Mouse (Mus musculus): ENCODE data around the gene Crim1.

Gene Crim1

GRCm38 (mm10) chr17:78290153-78290876, 90.3 kb downstream of the Crim1 start:
- no peak for DNase-seq (ENCODE audit: low read depth)

- DNase-seq (ENCODE audit: low read depth): no peak
Measured at GRCm38 (mm10) chr17:78291030-78291429, 91.0 kb downstream of the Crim1 start.

GRCm38 (mm10) chr17:78292301-78292700, 92.3 kb downstream of the Crim1 start:
- DNase-seq (ENCODE audit: low read depth): no peak

DNA sequence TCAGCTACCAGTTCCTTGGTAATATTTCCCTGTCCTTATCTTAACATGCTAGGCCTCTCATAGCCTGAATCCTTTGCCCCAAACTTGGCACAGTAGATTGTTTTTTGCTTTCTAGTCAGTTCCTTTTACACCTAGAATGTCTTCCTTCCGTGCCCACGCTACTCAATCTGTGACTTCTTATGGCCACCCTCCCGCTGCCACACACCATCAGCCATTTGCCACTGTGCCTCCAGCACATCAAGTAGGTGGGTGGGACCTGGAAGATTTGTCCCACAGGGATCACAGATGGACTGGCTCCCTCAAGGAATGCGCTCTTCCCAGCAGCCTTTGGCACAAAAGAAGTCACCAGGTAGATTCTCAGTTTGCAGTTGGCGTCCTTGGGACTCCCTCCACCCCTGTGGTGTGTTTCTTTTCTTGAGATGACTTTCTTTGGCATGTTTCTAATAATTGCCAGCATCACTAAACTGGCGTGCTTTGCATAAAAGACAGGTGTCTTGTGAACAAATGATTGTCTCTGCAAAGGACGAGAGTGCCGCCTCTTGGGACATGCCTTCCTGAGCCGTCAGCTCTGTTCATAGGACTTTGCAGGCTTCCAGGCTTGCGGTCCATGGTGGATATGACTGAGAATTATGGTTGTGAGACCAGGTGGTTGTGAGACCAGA, 92.9 kb downstream of the Crim1 start:
- no peak for DNase-seq (ENCODE audit: low read depth)

DNA sequence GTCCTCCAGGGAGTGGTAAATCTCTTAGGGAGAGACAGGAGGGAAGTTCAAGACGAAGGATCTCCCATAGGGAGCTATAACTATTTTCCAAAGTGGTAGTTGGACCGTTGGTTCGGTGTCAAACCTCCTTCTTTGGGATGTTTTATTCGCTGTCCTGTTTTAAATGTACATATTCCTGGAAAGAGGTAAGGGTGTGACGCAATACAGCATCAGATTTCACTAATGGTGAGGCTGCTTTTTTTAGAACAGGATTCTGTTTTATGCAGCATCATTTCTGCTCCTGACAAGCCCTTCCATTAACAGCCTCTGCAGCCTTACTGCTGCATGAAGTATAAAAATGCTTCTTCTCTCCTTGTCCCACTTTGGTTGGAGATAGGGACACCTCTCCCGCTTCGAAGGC, 95.9 kb downstream of the Crim1 start:
- no peak for DNase-seq (ENCODE audit: low read depth)

GRCm38 (mm10) chr17:78298140-78298539, 98.1 kb downstream of the Crim1 start:
- DNase-seq (ENCODE audit: low read depth): no peak

GRCm38 (mm10) chr17:78298967-78299540, 99.0 kb downstream of the Crim1 start:
- no peak for DNase-seq (ENCODE audit: low read depth)

- no peak for DNase-seq (ENCODE audit: low read depth)
Measured at GRCm38 (mm10) chr17:78303053-78303452, 103.0 kb downstream of the Crim1 start.

GRCm38 (mm10) chr17:78304059-78304458, 104.0 kb downstream of the Crim1 start:
- peak; percentile 13 for DNase-seq (ENCODE audit: low read depth)

- no peak for DNase-seq (ENCODE audit: low read depth)
Measured at GRCm38 (mm10) chr17:78306434-78306833, 106.4 kb downstream of the Crim1 start.

DNA sequence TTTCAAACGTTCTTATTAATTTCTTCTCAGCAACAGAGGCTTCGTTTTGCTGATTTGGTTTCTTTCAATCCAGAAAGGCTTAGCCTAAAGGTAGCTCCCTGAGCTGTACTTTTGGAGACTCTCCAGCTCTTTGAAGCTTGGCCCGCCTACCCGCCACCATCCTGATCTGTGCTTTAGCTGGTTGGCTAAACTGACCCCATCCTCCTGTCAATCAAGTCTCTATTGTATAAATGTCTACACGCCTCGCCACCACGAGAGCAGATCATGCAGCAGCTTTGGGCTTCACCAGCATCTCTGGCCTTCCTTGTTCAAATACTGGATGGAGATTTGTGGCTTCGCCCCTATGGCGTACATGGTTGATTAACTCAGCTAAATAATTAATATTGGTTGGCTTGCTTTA, 108.2 kb downstream of the Crim1 start:
- no peak for DNase-seq (ENCODE audit: low read depth)

DNA sequence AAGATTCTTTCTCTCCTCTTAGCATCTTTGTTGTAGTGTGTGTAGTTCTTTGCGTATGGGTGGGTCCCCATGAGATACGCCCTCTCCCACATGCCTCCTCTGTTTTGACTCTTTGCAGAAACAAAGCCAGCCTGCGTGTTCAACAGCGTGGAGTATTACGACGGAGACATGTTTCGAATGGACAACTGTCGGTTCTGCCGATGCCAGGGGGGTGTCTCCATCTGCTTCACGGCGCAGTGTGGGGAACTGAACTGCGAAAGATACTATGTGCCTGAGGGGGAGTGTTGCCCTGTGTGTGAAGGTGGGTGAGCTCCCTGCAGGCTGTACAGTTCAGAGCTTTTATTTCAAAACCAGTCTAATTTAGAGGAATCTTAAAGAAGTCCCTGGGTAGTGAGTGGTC, 113.0 kb downstream of the Crim1 start:
- no peak for DNase-seq (ENCODE audit: low read depth)

GRCm38 (mm10) chr17:78313612-78314011, 113.6 kb downstream of the Crim1 start:
- no peak for DNase-seq (ENCODE audit: low read depth)

DNA sequence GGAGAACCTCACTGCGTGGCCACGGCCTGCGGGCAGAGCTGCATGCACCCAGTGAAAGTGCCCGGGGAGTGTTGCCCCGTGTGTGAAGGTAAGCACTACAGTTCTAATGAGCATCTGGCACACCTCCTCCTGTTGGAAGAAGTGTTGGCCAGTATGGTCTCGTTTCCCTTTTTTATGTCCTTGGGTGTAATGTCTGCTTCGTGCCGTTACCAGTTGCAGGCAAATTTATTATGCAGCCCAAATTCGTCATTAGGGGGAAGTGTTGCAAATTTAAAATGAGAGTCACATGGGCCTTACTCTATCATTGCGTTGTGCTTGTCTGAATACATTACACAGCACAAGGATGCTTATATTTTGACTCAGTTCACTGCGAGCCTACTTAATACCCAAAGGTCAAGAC, 115.6 kb downstream of the Crim1 start:
- no peak for DNase-seq (ENCODE audit: low read depth)

GRCm38 (mm10) chr17:78317381-78317780, 117.3 kb downstream of the Crim1 start:
- DNase-seq (ENCODE audit: low read depth): no peak

DNA sequence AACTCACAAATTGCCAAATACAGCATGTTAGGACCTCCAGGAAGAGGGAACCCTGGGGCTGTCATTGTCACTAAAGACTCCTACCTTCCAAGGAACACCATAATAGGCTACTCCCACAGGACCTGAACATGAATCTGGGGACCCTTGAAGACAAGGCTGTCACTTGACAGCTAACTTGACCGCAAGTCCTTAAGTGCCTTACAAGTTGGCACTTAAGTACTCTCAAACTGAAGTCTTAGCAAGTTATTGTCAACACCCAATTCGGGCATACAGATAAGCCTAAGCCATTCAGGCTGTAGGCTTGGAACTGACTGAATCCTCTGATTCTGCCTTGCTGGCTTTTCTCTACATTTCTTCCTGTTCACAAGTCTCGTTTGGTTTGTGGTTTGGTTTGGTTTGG, 118.8 kb downstream of the Crim1 start:
- no peak for DNase-seq (ENCODE audit: low read depth)

GRCm38 (mm10) chr17:78321216-78321835, 121.3 kb downstream of the Crim1 start:
- no peak for DNase-seq (ENCODE audit: low read depth)

- DNase-seq (ENCODE audit: low read depth): no peak
Measured at GRCm38 (mm10) chr17:78322369-78323335, 122.6 kb downstream of the Crim1 start.

GRCm38 (mm10) chr17:78325761-78326332, 125.8 kb downstream of the Crim1 start:
- DNase-seq (ENCODE audit: low read depth): no peak

GRCm38 (mm10) chr17:78326381-78326780, 126.3 kb downstream of the Crim1 start:
- DNase-seq (ENCODE audit: low read depth): no peak

- no peak for DNase-seq (ENCODE audit: low read depth)
Measured at GRCm38 (mm10) chr17:78327187-78327586, 127.1 kb downstream of the Crim1 start.

All from induced T-regulatory cell, adult 2 months (primary cell).